Mouse (Mus musculus) granulocyte monocyte progenitor cell, adult 5-6 weeks (primary cell): Measurements from ENCODE around the gene Olfr588-ps1. TPM values are rescaled to one million over a fixed set of nuclear protein-coding genes. Genes with fewer than 3 reads are reported as not detected.
"Not testable (repeated sequence)": the region's sequence is repeated elsewhere in the genome, so short reads cannot be mapped to it uniquely, and the experiment has no call there.

Experiments
- ATAC-seq: replicated peaks from 2 replicates; pipeline ENCODE4 v1.8.0; 2016; ENCODE audit warnings: mild to moderate bottlenecking, moderate TSS enrichment, inconsistent platforms; ENCODE audit not compliant: poor library complexity, severe bottlenecking
- total RNA-seq, 2 experiments: library from RNA; stranded (forward) in 1 of 2; stranded (reverse) in 1 of 2; fragments of 200-712, 200-1000 nt in 1 of 2; fragments of >200 nt in 1 of 2; fragmentation: Nextera tagmentation in 1 of 2; gene quantifications; 2 replicates each; pipeline ENCODE4 v1.2.3; 2014 to 2017

Gene Olfr588-ps1
- not detected in 2 replicates for total RNA-seq (2014; fragmentation: Nextera tagmentation)
- total RNA-seq (2017) = not detected in 2 replicates

GRCm38 (mm10) chr7:103140579-103140978 lies at the start of gene Olfr588-ps1:
Olfr588-ps1 (plus strand) TSS chr7:103140879.
- ATAC-seq = no peak

GRCm38 (mm10) chr7:103097420-103097819 lies 43.3 kb upstream of the Olfr588-ps1 start, which contains the start of gene Olfr585:
Olfr585 (plus strand) TSS chr7:103097720.
- ATAC-seq = no peak

DNA sequence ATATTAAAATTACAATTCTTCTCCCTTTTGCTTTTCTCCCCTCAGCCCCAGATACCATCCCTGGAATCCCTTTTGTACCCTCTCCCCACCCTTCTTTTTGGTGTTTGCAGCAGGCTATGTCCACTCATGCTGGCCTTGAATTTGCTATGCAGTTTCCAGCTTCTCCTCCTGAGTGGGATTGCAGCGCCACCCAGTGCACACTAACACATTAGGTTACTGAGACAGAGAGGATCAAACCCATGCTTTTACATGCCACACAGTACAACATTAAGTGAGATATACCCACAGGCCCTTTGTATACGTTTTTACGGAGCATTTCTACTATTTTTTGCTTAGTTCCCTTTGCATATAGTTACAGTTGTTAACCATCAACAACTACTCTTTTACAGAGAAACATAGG lies 21.3 kb upstream of the Olfr588-ps1 start:
- no peak for ATAC-seq

DNA sequence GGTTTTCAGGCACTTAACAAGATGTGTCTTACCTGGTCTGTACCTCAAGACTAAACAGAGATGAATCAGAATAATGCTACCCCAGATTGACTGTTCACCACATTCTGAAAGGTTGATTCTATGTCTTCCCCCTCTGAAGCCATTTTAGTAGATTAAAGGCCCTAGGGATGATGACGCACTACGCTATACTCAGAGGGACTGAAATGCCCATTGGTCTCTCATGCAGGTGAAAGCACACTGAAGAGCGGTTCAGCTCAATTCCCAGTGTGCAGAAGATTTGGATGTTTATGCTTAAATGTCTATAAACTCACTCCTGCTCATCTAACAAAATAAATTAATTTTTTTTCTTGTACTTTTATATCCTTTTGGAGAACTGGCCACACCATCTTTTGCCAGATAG lies 15.1 kb upstream of the Olfr588-ps1 start, which contains the start of gene Olfr586:
Gene Olfr586, minus strand, starts transcription at position 101 of the 400 bp plus-strand sequence.
- ATAC-seq = no peak

DNA sequence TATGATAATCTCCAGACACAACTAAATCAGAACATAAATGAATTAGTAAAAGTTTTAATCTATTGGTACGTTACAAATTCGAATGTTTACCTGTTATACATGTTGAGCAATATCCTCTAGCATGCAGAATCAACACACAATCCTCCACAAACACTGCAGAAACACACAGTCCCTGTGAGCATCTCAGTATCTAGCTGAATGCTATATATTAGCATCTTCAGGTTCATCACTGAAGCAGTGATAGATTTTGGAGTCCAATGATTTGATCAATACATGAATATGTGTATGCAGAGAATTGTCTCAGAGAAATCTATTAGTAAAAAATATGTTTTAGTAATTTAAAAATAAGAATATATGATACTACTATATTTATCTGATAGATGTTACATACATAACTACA lies 15.6 kb downstream of the Olfr588-ps1 start, which contains the start of gene Olfr589:
Gene Olfr589, minus strand, starts transcription at position 101 of the 400 bp plus-strand sequence.
- ATAC-seq = no peak

DNA sequence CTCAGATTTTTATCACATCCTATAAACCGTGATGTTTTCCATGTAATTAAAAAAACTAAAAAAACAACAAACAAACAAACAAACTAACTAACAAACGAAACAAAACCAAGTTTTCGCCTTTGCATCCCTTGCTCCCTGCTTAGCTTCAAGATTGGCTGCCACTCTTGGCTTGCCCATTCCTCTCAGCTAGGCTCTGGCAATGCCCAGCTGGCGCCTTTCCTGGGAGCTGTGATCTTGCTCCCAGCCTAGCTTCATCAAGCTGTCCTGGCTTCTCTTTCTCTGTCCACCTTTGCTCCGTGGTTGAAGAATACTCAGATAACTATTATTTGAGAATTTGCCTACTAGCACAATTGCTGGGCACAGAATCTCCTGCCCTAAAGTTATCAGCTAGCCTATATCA lies 29.0 kb downstream of the Olfr588-ps1 start:
- ATAC-seq = no peak

GRCm38 (mm10) chr7:103178240-103178639 lies 37.6 kb downstream of the Olfr588-ps1 start, which contains the start of gene Olfr591:
Olfr591 (minus strand) TSS chr7:103178340.
- no peak for ATAC-seq

DNA sequence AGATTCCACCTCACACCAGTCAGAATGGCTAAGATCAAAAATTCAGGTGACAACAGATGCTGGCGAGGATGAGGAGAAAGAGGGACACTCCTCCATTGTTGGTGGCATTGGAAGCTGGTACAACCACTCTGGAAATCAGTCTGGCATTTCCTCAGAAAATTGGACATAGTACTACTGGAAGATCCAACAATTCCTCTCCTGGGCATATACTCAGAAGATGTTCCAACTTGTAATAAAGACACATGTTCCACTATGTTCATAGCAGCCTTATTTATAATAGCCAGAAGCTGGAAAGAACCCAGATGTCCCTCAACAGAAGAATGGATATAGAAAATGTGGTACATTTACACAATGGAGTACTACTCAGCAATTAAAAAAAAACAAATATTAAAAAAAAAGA lies 43.8 kb downstream of the Olfr588-ps1 start, which contains the start of gene Olfr592:
Gene Olfr592, plus strand, starts transcription at position 301 of the 400 bp plus-strand sequence.
- ATAC-seq = not testable (repeated sequence)

Other genes starting within 250 kb of the Olfr588-ps1 start
- not detected in 2 replicates for gene Olfr569, start 250.0 kb upstream of the Olfr588-ps1 start, total RNA-seq (2014; fragmentation: Nextera tagmentation)
- not detected in 2 replicates for gene Olfr569, start 250.0 kb upstream of the Olfr588-ps1 start, total RNA-seq (2017)
- gene Olfr570, start 246.3 kb upstream of the Olfr588-ps1 start, total RNA-seq (2014; fragmentation: Nextera tagmentation) = not detected in 2 replicates
- not detected in 2 replicates for gene Olfr570, start 246.3 kb upstream of the Olfr588-ps1 start, total RNA-seq (2017)
- gene Olfr571, start 223.3 kb upstream of the Olfr588-ps1 start, total RNA-seq (2014; fragmentation: Nextera tagmentation) = not detected in 2 replicates
- not detected in 2 replicates for gene Olfr571, start 223.3 kb upstream of the Olfr588-ps1 start, total RNA-seq (2017)
- gene Olfr572, start 216.5 kb upstream of the Olfr588-ps1 start, total RNA-seq (2014; fragmentation: Nextera tagmentation) = not detected in 2 replicates
- gene Olfr572, start 216.5 kb upstream of the Olfr588-ps1 start, total RNA-seq (2017) = not detected in 2 replicates
- gene Olfr573-ps1, start 198.3 kb upstream of the Olfr588-ps1 start, total RNA-seq (2014; fragmentation: Nextera tagmentation) = not detected in 2 replicates
- gene Olfr573-ps1, start 198.3 kb upstream of the Olfr588-ps1 start, total RNA-seq (2017) = not detected in 2 replicates
- not detected in 2 replicates for gene Olfr574, start 192.4 kb upstream of the Olfr588-ps1 start, total RNA-seq (2014; fragmentation: Nextera tagmentation)
- not detected in 2 replicates for gene Olfr574, start 192.4 kb upstream of the Olfr588-ps1 start, total RNA-seq (2017)
- not detected in 2 replicates for gene Olfr575, start 182.1 kb upstream of the Olfr588-ps1 start, total RNA-seq (2014; fragmentation: Nextera tagmentation)
- gene Olfr575, start 182.1 kb upstream of the Olfr588-ps1 start, total RNA-seq (2017) = not detected in 2 replicates
- gene Olfr576, start 178.2 kb upstream of the Olfr588-ps1 start, total RNA-seq (2014; fragmentation: Nextera tagmentation) = not detected in 2 replicates
- gene Olfr576, start 178.2 kb upstream of the Olfr588-ps1 start, total RNA-seq (2017) = not detected in 2 replicates
- not detected in 2 replicates for gene Olfr577, start 164.9 kb upstream of the Olfr588-ps1 start, total RNA-seq (2014; fragmentation: Nextera tagmentation)
- gene Olfr577, start 164.9 kb upstream of the Olfr588-ps1 start, total RNA-seq (2017) = not detected in 2 replicates
- not detected in 2 replicates for gene Olfr578, start 151.6 kb upstream of the Olfr588-ps1 start, total RNA-seq (2014; fragmentation: Nextera tagmentation)
- not detected in 2 replicates for gene Olfr578, start 151.6 kb upstream of the Olfr588-ps1 start, total RNA-seq (2017)
- gene Olfr582, start 102.9 kb upstream of the Olfr588-ps1 start, total RNA-seq (2014; fragmentation: Nextera tagmentation) = not detected in 2 replicates
- gene Olfr582, start 102.9 kb upstream of the Olfr588-ps1 start, total RNA-seq (2017) = not detected in 2 replicates
- gene Olfr583, start 89.6 kb upstream of the Olfr588-ps1 start, total RNA-seq (2014; fragmentation: Nextera tagmentation) = not detected in 2 replicates
- not detected in 2 replicates for gene Olfr583, start 89.6 kb upstream of the Olfr588-ps1 start, total RNA-seq (2017)
- not detected in 2 replicates for gene Olfr584, start 59.0 kb upstream of the Olfr588-ps1 start, total RNA-seq (2014; fragmentation: Nextera tagmentation)
- gene Olfr584, start 59.0 kb upstream of the Olfr588-ps1 start, total RNA-seq (2017) = not detected in 2 replicates
- not detected in 2 replicates for gene Olfr585, start 43.2 kb upstream of the Olfr588-ps1 start, total RNA-seq (2014; fragmentation: Nextera tagmentation)
- not detected in 2 replicates for gene Olfr585, start 43.2 kb upstream of the Olfr588-ps1 start, total RNA-seq (2017)
- not detected in 2 replicates for gene Olfr586, start 15.2 kb upstream of the Olfr588-ps1 start, total RNA-seq (2014; fragmentation: Nextera tagmentation)
- gene Olfr586, start 15.2 kb upstream of the Olfr588-ps1 start, total RNA-seq (2017) = not detected in 2 replicates
- not detected in 2 replicates for gene Olfr589, start 15.5 kb downstream of the Olfr588-ps1 start, total RNA-seq (2014; fragmentation: Nextera tagmentation)
- not detected in 2 replicates for gene Olfr589, start 15.5 kb downstream of the Olfr588-ps1 start, total RNA-seq (2017)
- gene Olfr591, start 37.5 kb downstream of the Olfr588-ps1 start, total RNA-seq (2014; fragmentation: Nextera tagmentation) = not detected in 2 replicates
- not detected in 2 replicates for gene Olfr591, start 37.5 kb downstream of the Olfr588-ps1 start, total RNA-seq (2017)
- not detected in 2 replicates for gene Olfr592, start 43.9 kb downstream of the Olfr588-ps1 start, total RNA-seq (2014; fragmentation: Nextera tagmentation)
- not detected in 2 replicates for gene Olfr592, start 43.9 kb downstream of the Olfr588-ps1 start, total RNA-seq (2017)
- gene Olfr593, start 71.0 kb downstream of the Olfr588-ps1 start, total RNA-seq (2014; fragmentation: Nextera tagmentation) = not detected in 2 replicates
- not detected in 2 replicates for gene Olfr593, start 71.0 kb downstream of the Olfr588-ps1 start, total RNA-seq (2017)
- not detected in 2 replicates for gene Olfr594, start 76.1 kb downstream of the Olfr588-ps1 start, total RNA-seq (2014; fragmentation: Nextera tagmentation)
- not detected in 2 replicates for gene Olfr594, start 76.1 kb downstream of the Olfr588-ps1 start, total RNA-seq (2017)
- not detected in 2 replicates for gene Usp17ld, start 111.6 kb downstream of the Olfr588-ps1 start, total RNA-seq (2014; fragmentation: Nextera tagmentation)
- gene Usp17ld, start 111.6 kb downstream of the Olfr588-ps1 start, total RNA-seq (2017) = not detected in 2 replicates
- not detected in 2 replicates for gene Olfr596, start 164.8 kb downstream of the Olfr588-ps1 start, total RNA-seq (2014; fragmentation: Nextera tagmentation)
- not detected in 2 replicates for gene Olfr596, start 164.8 kb downstream of the Olfr588-ps1 start, total RNA-seq (2017)
- not detected in 2 replicates for gene Olfr597, start 175.4 kb downstream of the Olfr588-ps1 start, total RNA-seq (2014; fragmentation: Nextera tagmentation)
- not detected in 2 replicates for gene Olfr597, start 175.4 kb downstream of the Olfr588-ps1 start, total RNA-seq (2017)
- not detected in 2 replicates for gene Olfr598, start 182.7 kb downstream of the Olfr588-ps1 start, total RNA-seq (2014; fragmentation: Nextera tagmentation)
- not detected in 2 replicates for gene Olfr598, start 182.7 kb downstream of the Olfr588-ps1 start, total RNA-seq (2017)
- not detected in 2 replicates for gene Olfr599, start 195.0 kb downstream of the Olfr588-ps1 start, total RNA-seq (2014; fragmentation: Nextera tagmentation)
- not detected in 2 replicates for gene Olfr599, start 195.0 kb downstream of the Olfr588-ps1 start, total RNA-seq (2017)
- gene Olfr600, start 208.8 kb downstream of the Olfr588-ps1 start, total RNA-seq (2014; fragmentation: Nextera tagmentation) = not detected in 2 replicates
- gene Olfr600, start 208.8 kb downstream of the Olfr588-ps1 start, total RNA-seq (2017) = not detected in 2 replicates
- not detected in 2 replicates for gene Olfr601, start 221.8 kb downstream of the Olfr588-ps1 start, total RNA-seq (2014; fragmentation: Nextera tagmentation)
- gene Olfr601, start 221.8 kb downstream of the Olfr588-ps1 start, total RNA-seq (2017) = not detected in 2 replicates
- not detected in 2 replicates for gene Olfr603, start 245.3 kb downstream of the Olfr588-ps1 start, total RNA-seq (2014; fragmentation: Nextera tagmentation)
- not detected in 2 replicates for gene Olfr603, start 245.3 kb downstream of the Olfr588-ps1 start, total RNA-seq (2017)